Mouse (Mus musculus): ENCODE results near the gene Ifrd2.

Gene Ifrd2

GRCm38 (mm10) chr9:107586974-107587832 is at the start of gene Ifrd2:
Ifrd2 (plus strand) TSS chr9:107587642.
- peak; percentile 93 to 95 for DNase-seq (ENCODE audit: low read depth in 1 of 2, low spot score in 2 of 2)

- no peak for DNase-seq (ENCODE audit: low read depth in 1 of 2, low spot score in 2 of 2)
Observed at GRCm38 (mm10) chr9:107538231-107538630, 49.2 kb upstream of the Ifrd2 start.

GRCm38 (mm10) chr9:107538711-107539110 is 48.7 kb upstream of the Ifrd2 start:
- DNase-seq (ENCODE audit: low read depth in 1 of 2, low spot score in 2 of 2), result no peak

- DNase-seq (ENCODE audit: low read depth in 1 of 2, low spot score in 2 of 2), result no peak
Observed at GRCm38 (mm10) chr9:107539940-107540339, 47.5 kb upstream of the Ifrd2 start.

- DNase-seq (ENCODE audit: low read depth in 1 of 2, low spot score in 2 of 2), result no peak
Observed at GRCm38 (mm10) chr9:107540420-107540819, 47.0 kb upstream of the Ifrd2 start.

- no peak for DNase-seq (ENCODE audit: low read depth in 1 of 2, low spot score in 2 of 2)
Observed at GRCm38 (mm10) chr9:107541005-107541404, 46.4 kb upstream of the Ifrd2 start.

- peak; percentile 64 to 85 for DNase-seq (ENCODE audit: low read depth in 1 of 2, low spot score in 2 of 2)
Observed at GRCm38 (mm10) chr9:107541474-107542351, 45.7 kb upstream of the Ifrd2 start, which contains the start of the genes Cyb561d2 and Nprl2. Cyb561d2 (minus strand) TSS chr9:107542193. Nprl2 (plus strand) TSS chr9:107542226.

GRCm38 (mm10) chr9:107542352-107542686 is 45.1 kb upstream of the Ifrd2 start:
- DNase-seq (ENCODE audit: low read depth in 1 of 2, low spot score in 2 of 2), result no peak

GRCm38 (mm10) chr9:107542721-107543120 is 44.7 kb upstream of the Ifrd2 start:
- no peak for DNase-seq (ENCODE audit: low read depth in 1 of 2, low spot score in 2 of 2)

GRCm38 (mm10) chr9:107543299-107543698 is 44.1 kb upstream of the Ifrd2 start:
- no peak for DNase-seq (ENCODE audit: low read depth in 1 of 2, low spot score in 2 of 2)

GRCm38 (mm10) chr9:107544196-107544700 is 43.2 kb upstream of the Ifrd2 start:
- DNase-seq (ENCODE audit: low read depth in 1 of 2, low spot score in 2 of 2), result no peak

GRCm38 (mm10) chr9:107544729-107545128 is 42.7 kb upstream of the Ifrd2 start:
- no peak for DNase-seq (ENCODE audit: low read depth in 1 of 2, low spot score in 2 of 2)

- no peak for DNase-seq (ENCODE audit: low read depth in 1 of 2, low spot score in 2 of 2)
Observed at GRCm38 (mm10) chr9:107545199-107545598, 42.2 kb upstream of the Ifrd2 start.

GRCm38 (mm10) chr9:107545602-107546001 is 41.8 kb upstream of the Ifrd2 start:
- peak in 1 of 2 experiments; percentile 58 for DNase-seq (ENCODE audit: low read depth in 1 of 2, low spot score in 2 of 2)

GRCm38 (mm10) chr9:107547026-107547425 is 40.4 kb upstream of the Ifrd2 start, which contains the start of gene Zmynd10:
Zmynd10 (plus strand) TSS chr9:107547298.
- peak; percentile 55 to 60 for DNase-seq (ENCODE audit: low read depth in 1 of 2, low spot score in 2 of 2)

- DNase-seq (ENCODE audit: low read depth in 1 of 2, low spot score in 2 of 2), result no peak
Observed at GRCm38 (mm10) chr9:107547957-107548356, 39.5 kb upstream of the Ifrd2 start.

GRCm38 (mm10) chr9:107548820-107549219 is 38.6 kb upstream of the Ifrd2 start:
- DNase-seq (ENCODE audit: low read depth in 1 of 2, low spot score in 2 of 2), result no peak

GRCm38 (mm10) chr9:107549297-107550074 is 38.0 kb upstream of the Ifrd2 start:
- DNase-seq (ENCODE audit: low read depth in 1 of 2, low spot score in 2 of 2), result no peak

- DNase-seq (ENCODE audit: low read depth in 1 of 2, low spot score in 2 of 2), result no peak
Observed at GRCm38 (mm10) chr9:107550491-107551116, 36.8 kb upstream of the Ifrd2 start.
